Mouse (Mus musculus) embryonic facial prominence, embryonic 15.5 days (tissue): ENCODE data around the gene Ptgr2. TPM values are rescaled to one million over a fixed set of nuclear protein-coding genes. Genes with fewer than 3 reads are reported as not detected.
A peak's percentile ranks its signal among the peaks of the same experiment; 100 is the strongest.
"Not testable (repeated sequence)": the region's sequence is repeated elsewhere in the genome, so short reads cannot be mapped to it uniquely, and the experiment has no call there.

Experiments used
- ATAC-seq: fragments of 200-750 bp; cut with Nextera tagmentation; 2 replicates; pipeline ENCODE4 v1.8.0; 2017; ENCODE audit warnings: low read depth, moderate TSS enrichment; ENCODE audit not compliant: insufficient number of reproducible peaks, low FRiP score, low TSS enrichment
- H3K27ac ChIP-seq: fragments of 300-500 bp; sonication (generic); replicated peaks from 2 replicates; pipeline ENCODE4 v1.5.1; 2015; ENCODE audit warnings: mild to moderate bottlenecking, inconsistent platforms
- H3K27me3 ChIP-seq: fragments of 300-500 bp; sonication (generic); 2 replicates; pipeline ENCODE4 v1.6.1; 2015; ENCODE audit warnings: inconsistent platforms
- H3K36me3 ChIP-seq: fragments of 300-500 bp; sonication (generic); 2 replicates; pipeline ENCODE4 v1.6.1; 2015; ENCODE audit warnings: mild to moderate bottlenecking, inconsistent platforms
- H3K4me1 ChIP-seq: fragments of 300-500 bp; sonication (generic); 2 replicates; pipeline ENCODE4 v1.6.1; 2015; ENCODE audit warnings: inconsistent platforms
- H3K4me2 ChIP-seq: fragments of 300-500 bp; sonication (generic); replicated peaks from 2 replicates; pipeline ENCODE4 v1.6.1; 2015; ENCODE audit warnings: mild to moderate bottlenecking, inconsistent platforms
- H3K4me3 ChIP-seq: fragments of 300-500 bp; sonication (generic); replicated peaks from 2 replicates; pipeline ENCODE4 v1.5.1; 2015; ENCODE audit warnings: mild to moderate bottlenecking, inconsistent platforms
- H3K9ac ChIP-seq: fragments of 300-500 bp; sonication (generic); 2 replicates; pipeline ENCODE4 v1.6.1; 2015; ENCODE audit warnings: inconsistent platforms
- H3K9me3 ChIP-seq: fragments of 300-500 bp; sonication (generic); replicated peaks from 2 replicates; pipeline ENCODE4 v1.6.1; 2016; ENCODE audit warnings: inconsistent platforms
- WGBS: fragments of 180-500 bp; shearing (Covaris S2); methylation state at CpG from one replicate; pipeline ENCODE4 v1.1.7; 2015; 5-methylcytosine and 5-hydroxymethylcytosine counted together
- polyA plus RNA-seq: library from polyadenylated mRNA; unstranded; fragments of >200 nt; fragmentation: Nextera tagmentation; extraction: Ambion mirVana; gene quantifications from 2 replicates; pipeline ENCODE4 v1.2.1, GENCODE M21; 2015

The Ptgr2 gene
- polyA plus RNA-seq, 1 experiment from 2014 or later, result 16.8 TPM

DNA sequence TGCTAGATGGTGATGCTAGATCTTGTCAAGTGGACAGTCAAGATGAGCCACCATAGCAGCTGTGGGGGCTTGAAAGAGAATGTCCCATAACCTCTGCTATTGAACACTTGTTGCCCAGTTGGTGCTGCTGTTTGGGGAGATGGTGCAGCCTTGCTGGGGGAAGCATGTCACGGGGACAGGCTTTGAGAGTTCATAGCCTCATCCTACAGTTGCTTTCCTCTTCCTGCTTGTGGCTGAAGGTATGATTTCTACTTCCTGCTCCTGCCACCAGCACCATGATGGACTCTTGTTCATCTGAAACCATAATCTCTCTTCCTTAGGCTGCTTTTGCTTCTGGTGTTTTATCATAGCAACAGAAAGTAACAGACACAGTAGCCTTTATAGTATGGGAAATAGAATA is 19.5 kb downstream of the Ptgr2 start:
- no peaks in the 10 kb centered on the region for H3K9me3 ChIP-seq
- H3K4me3 ChIP-seq, result no peak overlapping the region
- H3K9ac ChIP-seq, result no peak overlapping the region
- H3K27ac ChIP-seq, result no peak overlapping the region
- no peak for ATAC-seq
- H3K4me2 ChIP-seq, result no peak overlapping the region
- 88% methylated on average over 1 of the region's 1 CpGs for WGBS
- no peaks in the 10 kb centered on the region for H3K27me3 ChIP-seq
- H3K36me3 ChIP-seq, result 0 out of 2 replicates have a peak, but pooled peaks cover 9% of the 10 kb centered on the region
- H3K4me1 ChIP-seq, result no peaks in the 10 kb centered on the region

DNA sequence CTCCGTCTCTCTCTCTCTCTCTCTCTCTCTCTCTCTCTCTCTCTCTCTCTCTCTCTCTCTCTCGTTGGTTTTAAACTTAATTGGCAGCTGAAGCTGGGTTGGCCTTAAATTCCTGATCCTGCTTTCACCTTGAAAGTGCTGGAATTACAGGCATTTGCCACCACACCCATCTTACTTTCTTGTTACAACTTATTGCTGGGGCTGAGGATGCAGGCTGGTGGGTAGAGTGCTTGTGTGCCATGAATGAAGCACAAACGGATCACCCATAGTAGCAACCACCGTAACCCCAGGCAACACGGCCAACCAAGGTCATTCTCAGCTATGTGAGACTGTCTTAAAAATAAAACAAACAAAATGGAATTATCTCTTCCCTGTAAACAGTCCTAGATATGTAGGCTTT is 26.3 kb downstream of the Ptgr2 start:
- no peak for ATAC-seq
- H3K4me1 ChIP-seq, result peaks cover 5% of the 10 kb centered on the region; the same call in 1 of the 2 replicates

DNA sequence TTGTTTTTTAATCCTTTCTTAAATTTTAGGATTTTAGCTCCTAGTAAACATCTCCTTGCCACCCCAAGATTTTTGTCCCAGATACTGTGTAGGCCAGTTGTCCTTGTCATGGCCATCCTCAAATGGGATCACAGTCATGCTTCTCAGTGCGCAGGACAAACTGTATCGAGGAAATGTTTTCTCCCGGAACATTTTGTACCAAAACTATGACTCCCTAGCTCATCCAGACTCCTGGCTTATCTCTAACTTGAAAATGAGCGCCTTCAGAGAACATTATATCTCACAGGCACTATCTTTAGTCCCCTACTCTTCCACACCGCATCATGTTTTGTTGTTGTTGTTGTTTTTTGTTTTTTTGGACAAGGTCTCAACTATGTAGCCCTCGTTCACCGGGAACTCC is 31.0 kb downstream of the Ptgr2 start:
- Histone ChIP-seq H3K36me3 (no peaks in the 10 kb centered on the region), H3K9ac (peak overlapping the region; percentile 91; the same call in 1 of the 2 replicates), H3K9me3 (no peaks in the 10 kb centered on the region), H3K4me3 (peak overlapping the region; percentile 99), H3K4me1 (peaks cover 19% of the 10 kb centered on the region), H3K4me2 (peak overlapping the region; percentile 68), H3K27ac (peak overlapping the region; percentile 98), H3K27me3 (no peaks in the 10 kb centered on the region)
- 30% methylated on average over 7 of the region's 7 CpGs for WGBS
- no peak for ATAC-seq

More for the DNA sequence above, 26.3 kb downstream of the Ptgr2 start:
- Histone ChIP-seq H3K4me3 (no peak overlapping the region), H3K36me3 (0 out of 2 replicates have a peak, but pooled peaks cover 4% of the 10 kb centered on the region), H3K9ac (no peak overlapping the region), H3K27ac (no peak overlapping the region), H3K27me3 (no peaks in the 10 kb centered on the region), H3K9me3 (no peaks in the 10 kb centered on the region), H3K4me2 (no peak overlapping the region)
- 60% methylated on average over 4 of the region's 5 CpGs for WGBS

DNA sequence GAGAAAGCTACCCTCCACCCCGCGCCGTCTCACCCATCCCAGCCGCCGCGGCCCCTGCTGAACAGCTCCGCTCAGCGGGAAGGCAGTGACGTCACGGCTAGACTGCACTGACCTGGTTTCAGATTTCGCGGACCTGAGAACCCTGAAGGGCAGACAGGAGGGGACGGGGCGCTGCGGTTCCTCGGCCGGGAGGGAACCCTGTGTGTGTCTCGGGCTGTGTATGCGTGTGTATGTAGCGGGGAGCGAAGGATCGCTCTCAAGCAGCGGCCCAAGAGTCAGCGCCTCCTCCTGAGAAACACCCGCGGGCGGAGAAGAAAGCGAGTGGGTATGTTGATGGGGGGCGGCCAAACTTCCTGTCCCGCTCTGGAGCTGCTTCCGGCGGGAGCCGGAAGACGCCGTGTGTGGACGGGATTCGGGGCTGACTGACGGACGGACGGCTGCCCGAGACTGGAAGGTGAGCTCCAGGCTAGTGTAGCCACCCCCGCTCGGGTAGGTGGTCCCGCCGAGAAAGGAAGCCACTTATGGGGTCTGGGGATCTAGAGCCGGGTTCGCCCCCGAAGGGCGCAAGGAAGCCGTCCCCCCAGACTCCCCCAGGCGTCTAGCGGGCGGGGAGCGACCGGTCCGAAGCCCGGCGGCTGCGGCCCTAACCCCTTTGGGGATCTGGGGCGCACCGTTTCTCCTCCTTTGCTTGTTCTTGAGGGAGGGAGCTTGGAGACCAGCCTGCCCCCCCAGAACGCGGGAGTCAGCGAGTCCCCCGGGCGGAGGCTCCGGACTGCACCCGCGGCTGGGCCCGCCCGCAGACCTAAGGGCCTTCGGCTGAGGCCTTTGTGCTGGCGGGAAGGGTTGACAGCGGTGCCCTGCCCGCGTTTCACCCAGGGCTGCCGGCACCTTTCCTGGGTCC is 31.9 kb downstream of the Ptgr2 start, which contains the start of gene Zfp410:
TSS of gene Zfp410 (plus strand) at position 132 of the 901 bp plus-strand sequence.
- WGBS, result under 1% methylated on average over 76 of the region's 77 CpGs
- Histone ChIP-seq H3K9ac (peak within 1 kb of the TSS; percentile 91), H3K27me3 (no peaks in the 10 kb centered on the region), H3K36me3 (no peaks in the 10 kb centered on the region), H3K4me1 (peaks cover 19% of the 10 kb centered on the region), H3K27ac (peak within 1 kb of the TSS; percentile 98), H3K4me2 (peak within 1 kb of the TSS; percentile 68), H3K9me3 (no peaks in the 10 kb centered on the region), H3K4me3 (peak within 1 kb of the TSS; percentile 99)
- ATAC-seq, result peak; percentile 95

DNA sequence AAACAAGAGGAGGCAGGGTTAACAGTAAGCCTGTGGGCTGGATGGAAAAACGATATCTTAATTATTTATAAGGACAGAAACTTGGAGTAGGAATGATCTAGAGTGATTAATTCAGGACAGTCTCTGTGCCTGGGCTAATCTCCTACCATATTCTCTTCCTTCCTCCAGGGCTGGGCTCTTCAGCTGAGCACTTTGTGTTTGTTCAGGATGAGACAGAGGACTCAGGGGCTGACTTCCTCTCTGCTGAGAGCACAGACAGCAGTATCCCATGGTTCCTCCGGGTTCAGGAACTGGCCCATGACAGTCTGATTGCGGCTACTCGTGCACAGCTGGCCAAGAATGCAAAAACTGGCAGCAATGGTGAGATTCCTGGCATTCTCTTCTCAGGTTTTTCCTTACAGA is 42.1 kb downstream of the Ptgr2 start:
- H3K4me1 ChIP-seq, result no peaks in the 10 kb centered on the region
- H3K9me3 ChIP-seq, result no peaks in the 10 kb centered on the region
- H3K9ac ChIP-seq, result no peak overlapping the region
- peaks cover 51% of the 10 kb centered on the region for H3K36me3 ChIP-seq
- ATAC-seq, result no peak
- 70% methylated on average over 4 of the region's 4 CpGs for WGBS
- no peak overlapping the region for H3K4me3 ChIP-seq
- no peak overlapping the region for H3K4me2 ChIP-seq
- no peak overlapping the region for H3K27ac ChIP-seq
- no peaks in the 10 kb centered on the region for H3K27me3 ChIP-seq

DNA sequence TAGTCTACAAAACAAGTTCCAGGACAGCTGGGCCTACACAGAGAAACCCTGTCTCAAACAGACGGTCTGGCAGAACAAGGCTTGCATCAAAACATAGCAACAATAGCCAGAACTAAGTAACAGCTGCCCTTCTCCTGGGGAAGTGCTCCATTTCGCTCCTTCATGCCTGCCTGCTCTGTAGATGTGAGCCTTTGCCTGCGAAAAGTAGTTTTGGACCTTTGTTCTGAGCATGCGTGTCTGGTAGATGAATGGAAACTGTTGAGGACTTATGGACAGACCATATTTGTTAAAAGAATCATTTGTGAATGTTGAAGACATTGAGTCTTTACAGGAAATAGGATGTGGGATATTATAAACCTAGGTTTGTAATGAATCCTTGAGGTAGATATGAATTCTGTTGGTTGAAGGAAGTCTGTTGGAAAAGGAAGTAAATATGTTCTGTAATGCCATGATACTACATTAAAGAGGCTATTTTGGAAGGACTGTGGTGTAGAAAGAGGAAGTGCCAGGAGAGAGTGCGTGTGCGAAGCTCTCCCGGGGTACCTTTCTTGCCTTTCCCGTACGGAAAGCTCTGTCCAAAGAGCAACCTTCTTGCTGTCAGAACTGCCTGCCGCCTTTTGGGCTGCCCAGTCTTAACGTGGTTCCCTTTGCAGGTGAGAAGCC is 52.1 kb downstream of the Ptgr2 start:
- H3K36me3 ChIP-seq, result peaks cover 81% of the 10 kb centered on the region

DNA sequence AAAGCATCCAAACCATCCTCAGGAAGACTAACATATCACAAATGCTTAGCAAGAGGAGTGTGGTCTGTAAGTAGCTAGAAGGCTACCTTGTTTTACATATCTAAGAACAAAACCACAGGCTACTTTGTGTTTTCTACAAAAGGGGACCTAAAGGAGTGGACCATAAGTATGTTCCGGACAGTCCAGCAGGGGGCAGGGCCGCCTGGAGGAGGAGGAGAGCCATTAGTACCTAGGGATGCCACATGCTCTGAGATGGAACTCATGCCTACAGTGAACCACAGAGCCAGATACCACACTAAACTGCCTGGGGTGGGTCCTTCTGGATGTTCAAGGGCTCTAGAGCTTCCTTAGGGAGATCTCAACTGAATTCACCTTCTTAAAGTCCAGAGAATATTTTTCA is 62.2 kb downstream of the Ptgr2 start:
- no peaks in the 10 kb centered on the region for H3K27me3 ChIP-seq
- no peak overlapping the region for H3K4me3 ChIP-seq
- 52% methylated on average over 2 of the region's 2 CpGs for WGBS
- H3K9ac ChIP-seq, result no peak overlapping the region
- H3K36me3 ChIP-seq, result peaks cover 35% of the 10 kb centered on the region
- no peak overlapping the region for H3K27ac ChIP-seq
- no peaks in the 10 kb centered on the region for H3K9me3 ChIP-seq
- 0 out of 2 replicates have a peak, but pooled peaks cover 4% of the 10 kb centered on the region for H3K4me1 ChIP-seq
- ATAC-seq, result no peak
- no peak overlapping the region for H3K4me2 ChIP-seq

More for the DNA sequence above, 52.1 kb downstream of the Ptgr2 start:
- Histone ChIP-seq H3K4me1 (no peaks in the 10 kb centered on the region), H3K9ac (no peak overlapping the region), H3K4me2 (no peak overlapping the region), H3K27me3 (no peaks in the 10 kb centered on the region), H3K4me3 (no peak overlapping the region), H3K9me3 (no peaks in the 10 kb centered on the region), H3K27ac (no peak overlapping the region)
- WGBS, result 88% methylated on average over 11 of the region's 11 CpGs
- ATAC-seq, result no peak

DNA sequence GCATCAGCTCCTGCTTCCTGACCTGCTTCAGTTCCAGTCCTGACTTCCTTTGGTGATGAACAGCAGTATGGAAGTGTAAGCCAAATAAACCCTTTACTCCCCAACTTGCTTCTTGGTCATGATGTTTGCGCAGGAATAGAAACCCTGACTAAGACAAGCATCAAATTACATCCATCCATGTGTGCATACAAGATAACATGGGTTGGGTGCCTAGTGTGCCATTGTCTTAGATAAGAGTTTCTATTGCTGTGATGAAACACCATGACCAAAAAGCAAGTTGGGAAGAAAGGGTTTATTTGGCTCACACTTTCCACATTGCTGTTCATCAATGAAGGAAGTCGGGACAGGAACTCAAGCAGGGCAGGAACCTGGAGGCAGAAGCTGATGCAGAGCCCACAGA is 73.7 kb downstream of the Ptgr2 start:
- H3K4me2 ChIP-seq, H3K9ac ChIP-seq, H3K27ac ChIP-seq, H3K9me3 ChIP-seq, H3K4me3 ChIP-seq, H3K27me3 ChIP-seq, ATAC-seq: not testable (repeated sequence)
- 84% methylated on average over 2 of the region's 2 CpGs for WGBS
- H3K4me1 ChIP-seq, result peaks cover 13% of the 10 kb centered on the region
- peaks cover 12% of the 10 kb centered on the region; the same call in 1 of the 2 replicates for H3K36me3 ChIP-seq

DNA sequence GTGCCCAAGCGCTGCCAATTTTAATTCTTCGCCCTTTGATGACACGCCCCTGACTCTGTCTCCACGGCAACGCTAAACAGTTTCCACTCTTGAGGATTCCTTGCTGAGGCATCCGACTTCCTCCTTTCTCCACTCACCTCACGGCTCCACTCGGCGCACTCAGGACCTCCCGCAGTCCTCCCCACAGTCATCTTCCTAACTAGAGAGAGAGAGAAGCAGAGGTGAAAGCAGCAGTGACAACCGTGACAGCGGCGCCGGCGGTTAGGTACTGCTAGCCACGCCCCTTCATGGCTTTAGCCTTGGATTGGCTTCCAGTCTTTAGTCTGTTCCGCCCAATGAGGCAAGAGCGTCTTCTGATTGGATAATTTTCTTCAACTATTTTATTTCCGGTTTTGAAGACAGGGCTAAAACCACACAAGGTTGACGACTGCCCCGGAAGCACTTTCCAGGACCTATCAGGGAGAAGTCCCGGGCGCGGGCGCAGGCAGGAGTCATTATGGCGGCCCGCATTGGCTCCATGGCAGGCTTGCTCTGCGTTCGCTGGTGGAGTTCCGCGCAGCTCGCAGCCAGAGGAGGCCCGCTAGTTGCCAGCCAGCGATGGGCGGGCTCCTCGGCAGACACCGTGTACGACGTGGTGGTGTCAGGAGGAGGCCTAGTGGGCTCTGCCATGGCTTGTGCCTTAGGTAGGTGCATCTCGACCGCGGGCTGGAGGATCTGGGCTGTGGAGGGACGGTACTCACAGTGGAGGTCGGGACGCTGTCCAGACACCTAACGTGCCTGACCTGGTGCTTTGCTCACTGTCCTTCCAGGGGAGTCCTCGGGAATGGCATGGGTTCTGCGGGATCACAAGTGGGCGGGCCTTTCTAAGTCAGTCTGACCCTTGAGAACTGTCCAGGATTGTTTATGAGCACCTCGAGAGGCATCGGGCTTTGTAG is 76.8 kb downstream of the Ptgr2 start, which contains the start of the genes Coq6 and Fam161b:
TSS of gene Coq6 (plus strand) at position 103 of the 935 bp plus-strand sequence.
TSS of gene Fam161b (minus strand) at position 279 of the 935 bp plus-strand sequence.
- Histone ChIP-seq H3K9ac (peak within 1 kb of the TSS; percentile 85), H3K27ac (peak within 1 kb of the TSS; percentile 63), H3K27me3 (no peaks in the 10 kb centered on the region), H3K4me1 (peaks cover 13% of the 10 kb centered on the region), H3K4me3 (peak within 1 kb of the TSS; percentile 100), H3K36me3 (peaks cover 6% of the 10 kb centered on the region), H3K4me2 (peak within 1 kb of the TSS; percentile 78), H3K9me3 (no peaks in the 10 kb centered on the region)
- WGBS, result under 1% methylated on average over 51 of the region's 51 CpGs
- peak; percentile 97 for ATAC-seq

DNA sequence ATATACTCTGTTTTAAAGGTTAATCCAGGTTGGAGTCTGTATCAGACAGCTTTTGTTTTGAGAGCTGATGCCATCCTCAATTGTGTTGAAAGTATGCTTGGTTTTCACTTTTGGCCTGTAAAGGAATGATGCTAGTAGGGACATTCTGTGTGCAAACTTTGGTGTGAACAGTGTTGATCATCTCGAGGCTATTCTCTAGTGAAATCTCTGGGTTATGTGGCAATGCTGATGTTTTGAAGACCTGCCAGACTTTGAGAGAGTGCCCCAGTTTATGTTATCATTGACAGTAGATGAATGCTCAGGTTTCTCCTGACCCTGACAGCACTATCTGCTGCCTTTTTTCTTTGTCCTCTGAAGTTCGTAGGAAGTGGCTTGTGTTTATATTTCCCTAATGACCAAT is 77.8 kb downstream of the Ptgr2 start:
- Histone ChIP-seq H3K9ac (no peak overlapping the region), H3K4me3 (peak overlapping the region; percentile 100), H3K9me3 (no peaks in the 10 kb centered on the region), H3K27ac (no peak overlapping the region), H3K36me3 (peaks cover 10% of the 10 kb centered on the region), H3K4me2 (peak overlapping the region; percentile 78), H3K27me3 (no peaks in the 10 kb centered on the region), H3K4me1 (peaks cover 13% of the 10 kb centered on the region)
- WGBS, result 72% methylated on average over 2 of the region's 2 CpGs
- ATAC-seq, result no peak
